Mouse (Mus musculus): ENCODE measurements around the gene Cdk11b. TPM values are rescaled to one million over a fixed set of nuclear protein-coding genes. Genes with fewer than 3 reads are reported as not detected.

Cdk11b gene
- total and polyA plus RNA-seq, 3 experiments = 15.6 to 82.0 (median 26.6) TPM

- dilution Hi-C loops (cut with MboI; ENCODE audit: extremely low pct_ligation_motif_present, extremely low pct_unique_long_range_greater_than_20kb, low sequenced_read_pairs) = no loop called here
Measured at GRCm38 (mm10) chr4:155582279-155582905, 42.3 kb upstream of the Cdk11b start.

GRCm38 (mm10) chr4:155589356-155589755, 35.3 kb upstream of the Cdk11b start:
- no peaks in the 10 kb centered on the region for H3K4me1 ChIP-seq (ENCODE audit: control insufficient read depth in 1 of 2, insufficient read depth in 2 of 2)
- dilution Hi-C loops (cut with MboI; ENCODE audit: extremely low pct_ligation_motif_present, extremely low pct_unique_long_range_greater_than_20kb, low sequenced_read_pairs) (no loop called here), in situ Hi-C loops (cut with MboI; ENCODE audit: low pct_ligation_motif_present, low pct_unique_long_range_greater_than_20kb, low sequenced_read_pairs) (no loop called here)
- TF ChIP-seq MXI1 (IDR thresholded peaks at IDR 0.05; ENCODE audit: low read depth, low read length) = no peak
- no peak for TF ChIP-seq MAX (IDR thresholded peaks at IDR 0.05; ENCODE audit: low read length)
- no peak for TF ChIP-seq PAX5 (IDR thresholded peaks at IDR 0.05; ENCODE audit: low read length)
- H3K36me3 ChIP-seq (replicated peaks in 1 of 2; ENCODE audit: control insufficient read depth in 1 of 2, insufficient read depth in 1 of 2, low read length in 1 of 2) = peaks cover 58 to 77% of the 10 kb centered on the region in 2 experiments
- H3K4me2 ChIP-seq (ENCODE audit: insufficient read depth, low read depth, poor library complexity, severe bottlenecking) = no peak overlapping the region
- no peak overlapping the region for H3K9ac ChIP-seq (ENCODE audit: insufficient read depth, low read depth)
- no peaks in the 10 kb centered on the region for H3K79me2 ChIP-seq (replicated peaks; ENCODE audit: control insufficient read depth, extremely low read depth, insufficient read depth, poor library complexity, severe bottlenecking)
- H3K27me3 ChIP-seq (replicated peaks) = no peaks in the 10 kb centered on the region
- H3K9me3 ChIP-seq (replicated peaks; ENCODE audit: low read length) = no peaks in the 10 kb centered on the region
- no peak overlapping the region for H3K4me3 ChIP-seq (replicated peaks in 1 of 3; ENCODE audit: low read depth in 2 of 3, low read length in 2 of 3, poor library complexity in 1 of 3)
- DNase-seq (ENCODE audit: extremely low read depth) = no peak
- no peak overlapping the region for H3K27ac ChIP-seq (ENCODE audit: insufficient read depth, low read depth)

More at GRCm38 (mm10) chr4:155582279-155582905, 42.3 kb upstream of the Cdk11b start:
- H3K9ac ChIP-seq (ENCODE audit: insufficient read depth, low read depth) = no peak overlapping the region
- no peak overlapping the region for H3K27ac ChIP-seq (ENCODE audit: insufficient read depth, low read depth)
- in situ Hi-C loops (cut with MboI; ENCODE audit: low pct_ligation_motif_present, low pct_unique_long_range_greater_than_20kb, low sequenced_read_pairs) = no loop called here
- TF ChIP-seq CHD1 (IDR thresholded peaks at IDR 0.05; ENCODE audit: low read depth, low read length) (no peak), POLR2A (IDR thresholded peaks at IDR 0.05; ENCODE audit: low read depth, low read length) (no peak), MAFK (IDR thresholded peaks at IDR 0.05; ENCODE audit: insufficient replicate concordance, low read length) (no peak), NELFE (IDR thresholded peaks at IDR 0.05; ENCODE audit: low read depth, low read length) (no peak), HCFC1 (IDR thresholded peaks at IDR 0.05; ENCODE audit: low read depth, low read length) (no peak), ZC3H11A (IDR thresholded peaks at IDR 0.05; ENCODE audit: low read depth, low read length) (no peak), CTCF (conservative IDR thresholded peaks at IDR 0.05 in 1 of 2, IDR thresholded peaks at IDR 0.05 in 1 of 2; ENCODE audit: low read depth in 2 of 2, low read length in 2 of 2) (no peak), TBP (conservative IDR thresholded peaks at IDR 0.05; ENCODE audit: low read depth, low read length) (no peak), CHD2 (IDR thresholded peaks at IDR 0.05; ENCODE audit: low read length) (no peak), MAZ (IDR thresholded peaks at IDR 0.05; ENCODE audit: low read depth, low read length) (no peak)
- H3K4me1 ChIP-seq (ENCODE audit: control insufficient read depth in 1 of 2, insufficient read depth in 2 of 2) = peaks cover 0 to 7% of the 10 kb centered on the region in 2 experiments; a peak in 2 of 4 replicates
- no peaks in the 10 kb centered on the region for H3K27me3 ChIP-seq (replicated peaks)
- peaks cover 81 to 94% of the 10 kb centered on the region in 2 experiments for H3K36me3 ChIP-seq (replicated peaks in 1 of 2; ENCODE audit: control insufficient read depth in 1 of 2, insufficient read depth in 1 of 2, low read length in 1 of 2)
- H3K4me2 ChIP-seq (ENCODE audit: insufficient read depth, low read depth, poor library complexity, severe bottlenecking) = no peak overlapping the region
- DNase-seq (ENCODE audit: extremely low read depth) = no peak
- no peaks in the 10 kb centered on the region for H3K79me2 ChIP-seq (replicated peaks; ENCODE audit: control insufficient read depth, extremely low read depth, insufficient read depth, poor library complexity, severe bottlenecking)
- no peaks in the 10 kb centered on the region for H3K9me3 ChIP-seq (replicated peaks; ENCODE audit: low read length)
- H3K4me3 ChIP-seq (replicated peaks in 1 of 3; ENCODE audit: low read depth in 2 of 3, low read length in 2 of 3, poor library complexity in 1 of 3) = no peak overlapping the region

GRCm38 (mm10) chr4:155591012-155591719, 33.5 kb upstream of the Cdk11b start:
- in situ Hi-C loops (cut with MboI; ENCODE audit: low pct_ligation_motif_present, low pct_unique_long_range_greater_than_20kb, low sequenced_read_pairs) = no loop called here
- H3K4me2 ChIP-seq (ENCODE audit: insufficient read depth, low read depth, poor library complexity, severe bottlenecking) = no peak overlapping the region
- no peak overlapping the region for H3K27ac ChIP-seq (ENCODE audit: insufficient read depth, low read depth)
- H3K4me1 ChIP-seq (ENCODE audit: control insufficient read depth in 1 of 2, insufficient read depth in 2 of 2) = peaks cover 0 to 7% of the 10 kb centered on the region in 2 experiments; a peak in 2 of 4 replicates
- DNase-seq (ENCODE audit: extremely low read depth) = no peak
- H3K79me2 ChIP-seq (replicated peaks; ENCODE audit: control insufficient read depth, extremely low read depth, insufficient read depth, poor library complexity, severe bottlenecking) = no peaks in the 10 kb centered on the region
- H3K36me3 ChIP-seq (replicated peaks in 1 of 2; ENCODE audit: control insufficient read depth in 1 of 2, insufficient read depth in 1 of 2, low read length in 1 of 2) = peaks cover 42 to 59% of the 10 kb centered on the region in 2 experiments
- dilution Hi-C loops (cut with MboI; ENCODE audit: extremely low pct_ligation_motif_present, extremely low pct_unique_long_range_greater_than_20kb, low sequenced_read_pairs) = no loop called here
- H3K9ac ChIP-seq (ENCODE audit: insufficient read depth, low read depth) = no peak overlapping the region
- no peaks in the 10 kb centered on the region for H3K27me3 ChIP-seq (replicated peaks)
- TF ChIP-seq ZNF384 (IDR thresholded peaks at IDR 0.05; ENCODE audit: low read depth, low read length) (no peak), RCOR1 (conservative IDR thresholded peaks at IDR 0.05; ENCODE audit: low read depth, low read length) (no peak), ETS1 (conservative IDR thresholded peaks at IDR 0.05; ENCODE audit: low read depth, low read length) (no peak), MAZ (IDR thresholded peaks at IDR 0.05; ENCODE audit: low read depth, low read length) (no peak)
- H3K4me3 ChIP-seq (replicated peaks in 1 of 3; ENCODE audit: low read depth in 2 of 3, low read length in 2 of 3, poor library complexity in 1 of 3) = no peak overlapping the region
- no peaks in the 10 kb centered on the region for H3K9me3 ChIP-seq (replicated peaks; ENCODE audit: low read length)

Data from CH12.LX (cell line).